Mouse (Mus musculus) erythroblast, embryonic 14.5 days (primary cell): Measurements from ENCODE around the gene Arhgef16. TPM values are rescaled to one million over a fixed set of nuclear protein-coding genes. Genes with fewer than 3 reads are reported as not detected.

Source experiments
- H3K27me3 ChIP-seq: 2 replicates; pipeline ENCODE4 v1.6.1; 2012; ENCODE audit warnings: inconsistent platforms; ENCODE audit not compliant: control insufficient read depth
- H3K36me3 ChIP-seq: 2 replicates; pipeline ENCODE4 v1.6.1; 2012; ENCODE audit warnings: mild to moderate bottlenecking, inconsistent platforms; ENCODE audit not compliant: control insufficient read depth
- H3K4me1 ChIP-seq: 2 replicates; pipeline ENCODE4 v1.6.1; 2012; ENCODE audit warnings: inconsistent platforms; ENCODE audit not compliant: control insufficient read depth
- H3K4me3 ChIP-seq: replicated peaks from 2 replicates; pipeline ENCODE3; 2012; ENCODE audit warnings: moderate library complexity, mild to moderate bottlenecking, inconsistent platforms
- H3K9me3 ChIP-seq: 2 replicates; pipeline ENCODE4 v1.6.1; 2012; ENCODE audit warnings: low read length, inconsistent platforms, mixed read lengths; ENCODE audit not compliant: control insufficient read depth
- GATA1 ChIP-seq: IDR thresholded peaks from 2 replicates; pipeline ENCODE4 v1.6.1; 2012; ENCODE audit warnings: low read length, inconsistent platforms, mixed read lengths
- TAL1 ChIP-seq: IDR thresholded peaks from 3 replicates; pipeline ENCODE4 v1.6.1; 2012; ENCODE audit warnings: low read length, inconsistent platforms, mixed read lengths
- polyA plus RNA-seq: library from polyadenylated mRNA; stranded (reverse); fragments of >175 nt; gene quantifications from 2 replicates; pipeline ENCODE4 v1.2.3, GENCODE M21; 2012

The Arhgef16 gene
- polyA plus RNA-seq, 1 experiment, result 0.02 TPM

- no peaks in the 10 kb centered on the region for H3K36me3 ChIP-seq
- peaks cover 1% of the 10 kb centered on the region for H3K4me1 ChIP-seq
- H3K27me3 ChIP-seq, result no peaks in the 10 kb centered on the region
- H3K4me3 ChIP-seq, result no peak overlapping the region
- H3K9me3 ChIP-seq, result no peaks in the 10 kb centered on the region
- TF ChIP-seq TAL1, result no peak
- TF ChIP-seq GATA1, result no peak
These were observed 48.8 kb downstream of the Arhgef16 start for GRCm38 (mm10) chr4:154252537-154253255.

- Histone ChIP-seq H3K36me3 (no peaks in the 10 kb centered on the region), H3K9me3 (no peaks in the 10 kb centered on the region), H3K4me3 (no peak overlapping the region), H3K27me3 (no peaks in the 10 kb centered on the region), H3K4me1 (peaks cover 19% of the 10 kb centered on the region)
- TF ChIP-seq TAL1, result no peak
- no peak for TF ChIP-seq GATA1
These were observed 52.2 kb downstream of the Arhgef16 start for GRCm38 (mm10) chr4:154249316-154249715.

GRCm38 (mm10) chr4:154248092-154248805 lies 53.2 kb downstream of the Arhgef16 start:
- Histone ChIP-seq H3K4me3 (no peak overlapping the region), H3K9me3 (no peaks in the 10 kb centered on the region), H3K36me3 (no peaks in the 10 kb centered on the region), H3K27me3 (no peaks in the 10 kb centered on the region), H3K4me1 (peaks cover 19% of the 10 kb centered on the region)
- TF ChIP-seq TAL1 (no peak), GATA1 (no peak)

GRCm38 (mm10) chr4:154247207-154248091 lies 54.0 kb downstream of the Arhgef16 start:
- Histone ChIP-seq H3K36me3 (no peaks in the 10 kb centered on the region), H3K4me3 (no peak overlapping the region), H3K9me3 (no peaks in the 10 kb centered on the region), H3K4me1 (peaks cover 19% of the 10 kb centered on the region), H3K27me3 (no peaks in the 10 kb centered on the region)
- TF ChIP-seq TAL1 (no peak), GATA1 (no peak)

- peak overlapping the region; percentile 49 for H3K4me3 ChIP-seq
- H3K9me3 ChIP-seq, result no peaks in the 10 kb centered on the region
- H3K36me3 ChIP-seq, result no peaks in the 10 kb centered on the region
- H3K27me3 ChIP-seq, result no peaks in the 10 kb centered on the region
- TF ChIP-seq GATA1 (no peak), TAL1 (no peak)
- H3K4me1 ChIP-seq, result peaks cover 19% of the 10 kb centered on the region
These were observed 55.1 kb downstream of the Arhgef16 start for GRCm38 (mm10) chr4:154246115-154247040.

- no peaks in the 10 kb centered on the region for H3K9me3 ChIP-seq
- no peak for TF ChIP-seq GATA1
These were observed 56.1 kb downstream of the Arhgef16 start for GRCm38 (mm10) chr4:154245342-154245741.

GRCm38 (mm10) chr4:154240608-154241007 lies 60.9 kb downstream of the Arhgef16 start:
- H3K27me3 ChIP-seq, result 0 out of 2 replicates have a peak, but pooled peaks cover 3% of the 10 kb centered on the region
- TF ChIP-seq GATA1 (no peak), TAL1 (no peak)
- no peaks in the 10 kb centered on the region for H3K4me1 ChIP-seq
- H3K36me3 ChIP-seq, result no peaks in the 10 kb centered on the region
- H3K9me3 ChIP-seq, result no peaks in the 10 kb centered on the region
- no peak overlapping the region for H3K4me3 ChIP-seq

More at GRCm38 (mm10) chr4:154245342-154245741, 56.1 kb downstream of the Arhgef16 start:
- Histone ChIP-seq H3K27me3 (no peaks in the 10 kb centered on the region), H3K4me1 (peaks cover 19% of the 10 kb centered on the region), H3K4me3 (no peak overlapping the region), H3K36me3 (no peaks in the 10 kb centered on the region)

- TF ChIP-seq TAL1 (no peak), GATA1 (no peak)
- Histone ChIP-seq H3K4me1 (no peaks in the 10 kb centered on the region), H3K9me3 (no peaks in the 10 kb centered on the region), H3K4me3 (no peak overlapping the region), H3K36me3 (no peaks in the 10 kb centered on the region), H3K27me3 (0 out of 2 replicates have a peak, but pooled peaks cover 3% of the 10 kb centered on the region)
These were observed 62.3 kb downstream of the Arhgef16 start for GRCm38 (mm10) chr4:154239199-154239598.
